Mouse (Mus musculus) liver, adult 2 months (tissue): Measurements from ENCODE around the gene Iqgap2.

Experiments used
- CTCF ChIP-seq: fragments of 200-500 bp; IDR thresholded peaks from 2 replicates; pipeline ENCODE4 v1.5.1; 2011; ENCODE audit warnings: low read depth, low read length, control low read depth
- POLR2A ChIP-seq: fragments of 200-500 bp; IDR thresholded peaks from 2 replicates; pipeline ENCODE4 v1.6.1; 2011; ENCODE audit warnings: low read length, control low read depth; ENCODE audit not compliant: insufficient read depth; ENCODE audit errors: extremely low read depth

- no peak for TF ChIP-seq CTCF
- no peak for TF ChIP-seq POLR2A
Measured at GRCm38 (mm10) chr13:95671108-95671897, 220.4 kb downstream of the Iqgap2 start.
